Mouse (Mus musculus): Measurements from ENCODE around the gene Cdkl1. TPM values are rescaled to one million over a fixed set of nuclear protein-coding genes. Genes with fewer than 3 reads are reported as not detected.

The Cdkl1 gene
- polyA plus RNA-seq, 1 experiment from 2014 or later, result 3.8 TPM

GRCm38 (mm10) chr12:69722857-69723256 is 68.2 kb downstream of the Cdkl1 start:
- WGBS (ENCODE audit: insufficient replicate concordance), result 91% methylated on average over 3 of the region's 3 CpGs
- no peak overlapping the region for H3K4me2 ChIP-seq

GRCm38 (mm10) chr12:69713628-69714027 is 77.4 kb downstream of the Cdkl1 start:
- Histone ChIP-seq H3K4me1 (ENCODE audit: control insufficient read depth, insufficient read depth, low read length) (no peaks in the 10 kb centered on the region), H3K9me3 (replicated peaks; ENCODE audit: control insufficient read depth, low read length) (no peaks in the 10 kb centered on the region), H3K4me2 (no peak overlapping the region), H3K27me3 (ENCODE audit: control insufficient read depth, insufficient read depth, low read length) (no peaks in the 10 kb centered on the region), H3K36me3 (ENCODE audit: control insufficient read depth, insufficient read depth, low read length) (no peaks in the 10 kb centered on the region), H3K4me3 (ENCODE audit: low read depth, low read length) (no peak overlapping the region), H3K27ac (ENCODE audit: low read depth, low read length) (no peak overlapping the region), H3K9ac (ENCODE audit: low read depth, low read length) (no peak overlapping the region)
- ATAC-seq (replicated peaks; ENCODE audit: insufficient number of reproducible peaks, low FRiP score, low TSS enrichment), result no peak

More at GRCm38 (mm10) chr12:69722857-69723256, 68.2 kb downstream of the Cdkl1 start:
- peaks cover 10% of the 10 kb centered on the region for H3K4me1 ChIP-seq (ENCODE audit: control insufficient read depth, insufficient read depth, low read length)
- peaks cover 7% of the 10 kb centered on the region for H3K36me3 ChIP-seq (ENCODE audit: control insufficient read depth, insufficient read depth, low read length)
- no peak overlapping the region for H3K27ac ChIP-seq (ENCODE audit: low read depth, low read length)
- H3K9ac ChIP-seq (ENCODE audit: low read depth, low read length), result no peak overlapping the region
- no peaks in the 10 kb centered on the region for H3K9me3 ChIP-seq (replicated peaks; ENCODE audit: control insufficient read depth, low read length)
- no peak overlapping the region for H3K4me3 ChIP-seq (ENCODE audit: low read depth, low read length)
- ATAC-seq (replicated peaks; ENCODE audit: insufficient number of reproducible peaks, low FRiP score, low TSS enrichment), result no peak
- H3K27me3 ChIP-seq (ENCODE audit: control insufficient read depth, insufficient read depth, low read length), result no peaks in the 10 kb centered on the region

- Histone ChIP-seq H3K9ac (ENCODE audit: low read depth, low read length) (no peak overlapping the region), H3K27ac (ENCODE audit: low read depth, low read length) (no peak overlapping the region)
- no peak for ATAC-seq (replicated peaks; ENCODE audit: insufficient number of reproducible peaks, low FRiP score, low TSS enrichment)
Measured at GRCm38 (mm10) chr12:69704799-69705458, 86.1 kb downstream of the Cdkl1 start.

GRCm38 (mm10) chr12:69698352-69698751 is 92.7 kb downstream of the Cdkl1 start:
- WGBS (ENCODE audit: insufficient replicate concordance), result 86% methylated on average over 6 of the region's 6 CpGs
- no peak for ATAC-seq (replicated peaks; ENCODE audit: insufficient number of reproducible peaks, low FRiP score, low TSS enrichment)
- H3K4me1 ChIP-seq (ENCODE audit: control insufficient read depth, insufficient read depth, low read length), result no peaks in the 10 kb centered on the region

More at GRCm38 (mm10) chr12:69704799-69705458, 86.1 kb downstream of the Cdkl1 start:
- Histone ChIP-seq H3K27me3 (ENCODE audit: control insufficient read depth, insufficient read depth, low read length) (no peaks in the 10 kb centered on the region), H3K4me3 (ENCODE audit: low read depth, low read length) (no peak overlapping the region), H3K36me3 (ENCODE audit: control insufficient read depth, insufficient read depth, low read length) (no peaks in the 10 kb centered on the region), H3K4me2 (no peak overlapping the region), H3K4me1 (ENCODE audit: control insufficient read depth, insufficient read depth, low read length) (0 out of 2 replicates have a peak, but pooled peaks cover 2% of the 10 kb centered on the region), H3K9me3 (replicated peaks; ENCODE audit: control insufficient read depth, low read length) (no peaks in the 10 kb centered on the region)
- WGBS (ENCODE audit: insufficient replicate concordance), result 70% methylated on average over 11 of the region's 11 CpGs

More at GRCm38 (mm10) chr12:69698352-69698751, 92.7 kb downstream of the Cdkl1 start:
- no peak overlapping the region for H3K9ac ChIP-seq (ENCODE audit: low read depth, low read length)
- H3K27ac ChIP-seq (ENCODE audit: low read depth, low read length), result no peak overlapping the region
- no peak overlapping the region for H3K4me3 ChIP-seq (ENCODE audit: low read depth, low read length)
- no peaks in the 10 kb centered on the region for H3K9me3 ChIP-seq (replicated peaks; ENCODE audit: control insufficient read depth, low read length)
- H3K27me3 ChIP-seq (ENCODE audit: control insufficient read depth, insufficient read depth, low read length), result no peaks in the 10 kb centered on the region
- H3K4me2 ChIP-seq, result no peak overlapping the region
- no peaks in the 10 kb centered on the region for H3K36me3 ChIP-seq (ENCODE audit: control insufficient read depth, insufficient read depth, low read length)

MicroRNAs within 50 kb of the gene (microRNA counts, 519-probe panel; counts per million panel counts)
- microRNA mmu-miR-681, result 32.2 counts per million

Small RNA genes within 50 kb of the gene (microRNA-seq; reads per million reads assigned to microRNA genes)
- gene Mir681 (ENCODE audit: borderline number of aligned reads), result not detected

Other genes with a start within 250 kb of the Cdkl1 start
- gene Vcpkmt, start 208.2 kb downstream of the Cdkl1 start, polyA plus RNA-seq (2014; fragmentation: Nextera tagmentation; extraction: Ambion mirVana), result 22.8 and 25.3 TPM in 2 replicates
- gene Sos2, start 109.4 kb downstream of the Cdkl1 start, polyA plus RNA-seq (2014; fragmentation: Nextera tagmentation; extraction: Ambion mirVana), result 7.9 and 9.1 TPM in 2 replicates
- 15.2 and 18.0 TPM in 2 replicates for gene L2hgdh, start 66.4 kb downstream of the Cdkl1 start, polyA plus RNA-seq (2014; fragmentation: Nextera tagmentation; extraction: Ambion mirVana)
- 30.1 and 35.8 TPM in 2 replicates for gene Atp5s, start 66.3 kb downstream of the Cdkl1 start, polyA plus RNA-seq (2014; fragmentation: Nextera tagmentation; extraction: Ambion mirVana)
- 6.2 and 8.6 TPM in 2 replicates for gene Atl1, start 101.3 kb upstream of the Cdkl1 start, polyA plus RNA-seq (2014; fragmentation: Nextera tagmentation; extraction: Ambion mirVana)
- gene Map4k5, start 101.9 kb upstream of the Cdkl1 start, polyA plus RNA-seq (2014; fragmentation: Nextera tagmentation; extraction: Ambion mirVana), result 32.6 and 35.8 TPM in 2 replicates
- gene Sav1, start 195.7 kb upstream of the Cdkl1 start, polyA plus RNA-seq (2014; fragmentation: Nextera tagmentation; extraction: Ambion mirVana), result 6.4 and 7.4 TPM in 2 replicates

Data from heart, embryonic 11.5 days (tissue).